Mouse (Mus musculus) neural tube, embryonic 10.5 days (tissue): ENCODE results near the gene Spef1.
"Not testable (repeated sequence)": the region's sequence is repeated elsewhere in the genome, so short reads cannot be mapped to it uniquely, and the experiment has no call there.

Experiments used
- DNase-seq: peaks from one replicate; pipeline ENCODE4 v3.0.0-alpha.2; 2017; ENCODE audit warnings: low spot score; ENCODE audit errors: extremely low spot score

Gene Spef1

DNA sequence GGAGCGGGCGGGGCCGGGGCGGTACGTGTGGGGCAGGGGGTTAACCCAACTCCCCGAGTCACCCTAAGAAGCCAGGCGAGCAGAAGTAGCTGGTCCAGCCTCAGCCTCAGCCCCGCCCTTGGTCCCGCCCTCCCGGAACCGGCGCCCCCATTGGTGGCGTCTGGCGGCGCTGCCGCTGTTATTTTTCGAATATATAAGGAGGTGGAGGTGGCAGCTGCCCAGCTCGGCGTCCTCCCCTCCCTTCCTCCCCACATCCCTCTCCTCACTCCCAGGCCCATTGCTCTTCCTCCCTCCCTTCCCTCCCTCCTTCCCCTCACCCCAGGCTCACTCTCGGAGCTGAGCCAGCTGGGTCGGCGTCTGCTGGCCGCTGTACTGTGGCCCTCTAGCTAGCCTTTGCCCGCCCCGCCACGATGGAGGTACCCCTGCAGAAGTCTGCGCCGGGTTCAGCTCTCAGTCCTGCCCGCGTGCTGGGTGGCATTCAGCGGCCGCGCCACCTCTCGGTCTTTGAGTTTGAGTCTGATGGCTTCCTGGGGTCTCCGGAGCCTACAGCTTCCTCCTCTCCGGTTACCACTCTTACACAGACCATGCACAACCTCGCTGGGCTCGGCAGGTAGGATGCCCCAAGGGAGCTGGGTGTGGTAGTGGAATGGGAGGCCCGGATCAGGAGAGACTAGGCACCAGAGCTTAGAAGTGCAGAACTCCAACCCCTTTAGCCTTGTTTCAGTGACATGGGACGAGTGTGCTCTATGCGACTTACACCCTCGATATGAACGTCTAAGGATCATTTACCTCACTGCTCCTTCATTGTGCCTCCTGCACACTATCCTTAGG is at the start of gene Spef1, which contains the start of gene Cdc25b:
Gene Spef1 (minus strand): TSS at position 512 of the 831 bp plus-strand sequence.
Gene Cdc25b (plus strand): TSS at position 179 of the 831 bp plus-strand sequence.
- DNase-seq, result peak; percentile 90

DNA sequence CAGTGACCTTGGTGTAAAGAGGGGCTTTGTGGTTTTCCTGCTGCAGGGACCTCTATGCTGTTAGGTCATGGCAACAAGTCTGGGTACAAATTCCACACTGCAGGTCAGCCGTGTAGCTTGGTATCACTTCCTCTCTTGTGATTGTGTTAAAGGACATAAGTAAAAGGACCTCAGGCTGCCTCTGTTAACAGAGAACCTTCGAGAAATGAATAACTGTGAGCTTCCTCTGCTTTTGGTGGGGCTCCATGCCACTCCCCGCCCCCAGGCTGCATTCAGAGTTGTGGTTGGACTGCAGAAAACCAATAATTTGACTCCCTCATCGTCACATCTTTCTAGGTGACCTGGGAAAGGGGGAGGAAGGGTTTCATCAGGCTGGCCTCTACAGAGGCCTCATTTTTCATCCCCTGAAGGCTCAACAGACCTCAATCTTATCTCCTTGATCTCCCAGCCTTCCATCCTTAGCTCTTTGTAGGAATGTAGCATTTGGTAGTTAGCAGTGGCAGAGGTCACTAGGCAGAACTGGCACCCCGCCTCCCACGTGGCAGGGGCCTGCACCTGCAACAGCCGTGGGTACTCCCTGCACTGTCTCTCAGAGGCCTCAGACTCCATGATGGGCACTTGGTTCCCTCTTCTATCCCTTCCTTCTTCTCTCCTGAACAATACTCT is 48.0 kb upstream of the Spef1 start:
- no peak for DNase-seq

DNA sequence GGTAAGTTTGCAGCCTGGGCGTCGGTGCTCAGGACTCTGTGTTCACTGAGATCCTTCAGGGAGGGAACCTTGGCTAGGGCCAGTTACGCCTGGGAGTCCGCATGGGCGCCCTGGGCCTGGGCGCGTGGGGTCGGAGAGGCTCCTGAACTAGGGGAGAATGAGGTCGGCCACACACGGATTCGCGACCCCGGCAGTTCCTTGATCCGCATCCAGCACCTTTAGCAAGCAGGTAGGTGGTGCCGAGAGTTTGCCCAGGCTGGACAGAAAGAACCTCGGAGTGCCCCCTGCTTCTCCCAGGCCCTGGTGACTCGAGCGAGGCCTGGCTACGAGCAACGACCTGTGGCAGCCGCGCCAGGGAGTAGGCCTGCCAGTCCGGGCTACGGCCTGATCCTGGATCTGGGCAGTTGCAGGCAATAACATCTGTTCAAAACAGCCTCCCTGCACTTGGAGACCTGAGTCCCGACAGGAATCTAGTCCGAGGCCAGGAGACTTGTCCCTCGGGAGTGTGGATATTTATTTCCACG is 47.1 kb upstream of the Spef1 start:
- DNase-seq, result no peak

DNA sequence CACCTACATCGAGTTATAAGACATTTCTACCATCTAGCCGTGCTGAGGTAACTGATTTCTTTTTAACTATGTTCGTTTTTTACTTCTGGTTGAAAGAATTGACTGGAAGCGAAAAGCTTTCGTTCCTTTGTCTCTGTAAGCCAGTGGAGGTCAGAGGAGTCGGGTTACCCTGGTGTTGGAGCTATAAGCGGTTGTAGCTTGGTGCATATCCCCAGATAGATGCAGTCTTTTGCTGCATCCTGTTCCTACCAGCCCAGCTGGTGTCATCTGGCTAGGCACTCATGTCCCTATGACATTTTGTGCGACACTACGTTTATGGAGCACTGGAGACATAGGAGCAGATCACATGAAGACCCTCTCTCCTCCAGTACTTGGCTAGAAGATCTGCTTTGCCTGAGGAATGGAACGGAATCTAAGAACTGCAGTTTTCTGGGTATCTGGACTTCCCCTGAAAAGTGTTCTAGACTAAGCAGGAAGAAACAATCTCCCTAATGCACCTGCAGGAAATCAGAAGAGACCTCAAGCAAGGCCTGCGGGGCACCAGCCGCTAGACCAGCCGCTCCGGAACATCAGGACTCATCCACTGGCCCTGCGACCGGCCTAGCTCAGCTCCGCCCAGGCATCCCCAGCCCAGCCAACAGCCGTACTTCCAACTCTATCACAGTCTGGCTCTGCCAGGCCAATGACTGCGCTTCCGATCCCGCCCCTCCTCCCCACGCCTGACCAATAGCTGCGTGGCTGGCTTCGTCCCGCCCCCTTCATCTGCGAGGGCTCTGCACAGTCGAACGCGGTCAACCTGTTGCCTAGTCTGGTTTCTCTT is 46.4 kb upstream of the Spef1 start, which contains the start of gene Mavs:
Gene Mavs (plus strand): TSS at position 757 of the 820 bp plus-strand sequence.
- DNase-seq, result peak; percentile 95

DNA sequence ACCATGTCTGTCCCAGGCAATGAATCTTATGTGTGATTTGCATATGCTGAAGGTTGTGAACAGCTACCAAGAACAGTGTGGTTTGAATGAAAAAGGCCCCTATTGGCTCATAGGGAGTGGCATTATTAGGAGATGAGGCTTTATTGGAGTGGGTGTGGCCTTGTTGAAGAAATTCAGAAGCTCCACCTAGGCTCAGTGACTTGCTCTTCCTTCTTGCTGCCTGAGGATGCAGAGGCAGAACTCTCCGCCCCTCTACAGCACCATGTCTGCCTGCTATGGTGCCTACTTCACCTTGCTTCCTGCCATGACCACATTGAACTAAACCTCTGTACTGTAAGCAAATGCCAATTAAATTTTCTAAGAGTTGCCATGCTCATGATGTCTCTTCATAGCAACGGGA is 45.5 kb upstream of the Spef1 start:
- DNase-seq, result no peak

DNA sequence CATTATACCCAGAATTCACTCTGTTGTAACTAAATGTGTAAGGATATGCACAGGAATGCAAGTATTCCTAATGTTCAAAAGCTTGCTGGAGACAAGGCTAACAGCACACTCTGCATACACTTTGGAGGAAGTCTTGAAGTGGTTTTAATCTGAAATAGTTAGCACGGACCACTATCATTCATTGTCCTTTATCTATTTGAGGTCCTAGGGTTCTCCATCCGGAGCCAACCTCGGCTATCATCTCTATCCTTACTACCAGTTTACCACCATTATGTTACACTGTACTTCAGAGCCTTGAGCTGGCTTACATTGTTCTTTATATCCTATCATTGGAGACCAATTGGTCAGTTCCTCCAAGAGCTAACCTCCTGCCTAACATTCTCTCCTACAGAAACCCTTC is 40.2 kb upstream of the Spef1 start:
- DNase-seq, result no peak

DNA sequence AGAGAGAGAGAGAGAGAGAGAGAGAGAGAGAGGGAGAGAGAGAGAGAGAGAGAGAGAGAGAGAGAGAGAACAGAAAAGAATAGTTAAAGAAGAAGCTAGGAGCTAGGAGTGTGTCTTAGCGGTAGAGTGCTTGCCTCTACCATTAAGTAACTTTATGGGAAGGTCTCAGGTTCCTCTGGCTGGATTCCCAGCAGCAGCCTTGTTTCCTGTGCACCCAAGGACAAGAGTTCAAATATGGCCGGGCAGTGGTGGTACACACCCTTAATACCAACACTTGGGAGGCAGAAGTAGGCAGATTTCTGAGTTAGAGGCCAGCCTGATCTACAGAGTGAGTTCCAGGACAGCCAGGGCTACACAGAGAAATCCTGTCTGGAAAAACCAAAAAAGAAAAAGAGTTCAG is 39.6 kb upstream of the Spef1 start:
- not testable (repeated sequence) for DNase-seq

DNA sequence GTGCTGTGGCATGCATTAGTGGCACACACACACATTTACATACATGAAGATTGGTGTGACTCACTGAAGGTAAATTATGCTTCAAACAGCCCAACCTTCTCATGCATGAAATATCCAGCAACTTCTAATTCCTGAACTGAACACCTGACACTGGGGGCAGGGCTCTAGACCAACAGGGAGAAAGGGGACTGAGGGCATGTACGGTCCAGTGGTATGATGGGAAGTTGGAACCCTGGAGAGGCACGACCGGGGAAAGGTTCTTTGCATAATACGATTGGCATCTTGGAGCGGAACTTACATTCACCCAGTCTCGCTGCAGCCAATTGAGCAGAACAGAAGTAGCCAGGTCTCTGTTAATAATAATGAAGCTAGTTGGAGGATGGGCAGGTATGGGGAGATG is 38.1 kb upstream of the Spef1 start:
- no peak for DNase-seq

DNA sequence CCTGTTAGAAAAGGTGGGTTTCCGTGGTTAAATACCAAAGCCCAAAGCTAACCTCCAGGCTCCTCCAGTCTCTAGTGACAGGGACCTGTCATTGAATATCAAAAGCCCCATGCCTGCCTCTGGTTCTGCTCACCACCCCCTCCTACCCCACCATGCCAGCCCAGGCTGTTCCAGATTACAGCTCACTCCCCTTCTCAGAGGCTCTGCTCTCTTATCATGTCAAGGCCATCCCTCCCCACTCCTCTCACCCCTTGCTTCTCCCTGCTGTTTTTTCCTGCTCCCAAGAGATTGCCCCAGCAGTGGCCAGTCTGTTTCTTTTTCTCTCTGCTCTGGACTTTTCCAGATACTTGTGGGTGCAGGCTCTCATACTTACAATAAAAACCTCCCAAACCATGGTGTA is 36.5 kb upstream of the Spef1 start:
- no peak for DNase-seq

DNA sequence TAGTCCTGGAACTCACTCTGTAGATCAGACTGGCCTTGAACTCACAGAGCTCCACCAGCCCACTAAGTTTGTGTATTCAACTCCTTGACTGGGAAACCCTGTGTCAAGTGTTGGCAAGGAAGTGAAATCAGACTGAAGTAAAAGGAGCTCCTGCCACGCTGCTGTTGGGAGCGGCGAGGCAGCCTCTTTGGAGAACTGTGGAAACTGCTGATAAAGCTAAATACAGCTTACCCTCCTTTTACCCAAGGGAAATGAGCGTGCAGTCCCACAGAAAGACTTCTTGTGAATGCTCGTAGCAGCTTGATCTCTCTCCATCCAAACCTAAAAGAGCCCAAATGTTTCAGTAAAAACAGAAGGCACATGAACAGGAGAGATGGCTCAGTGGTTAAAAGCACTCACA is 35.5 kb upstream of the Spef1 start:
- no peak for DNase-seq

DNA sequence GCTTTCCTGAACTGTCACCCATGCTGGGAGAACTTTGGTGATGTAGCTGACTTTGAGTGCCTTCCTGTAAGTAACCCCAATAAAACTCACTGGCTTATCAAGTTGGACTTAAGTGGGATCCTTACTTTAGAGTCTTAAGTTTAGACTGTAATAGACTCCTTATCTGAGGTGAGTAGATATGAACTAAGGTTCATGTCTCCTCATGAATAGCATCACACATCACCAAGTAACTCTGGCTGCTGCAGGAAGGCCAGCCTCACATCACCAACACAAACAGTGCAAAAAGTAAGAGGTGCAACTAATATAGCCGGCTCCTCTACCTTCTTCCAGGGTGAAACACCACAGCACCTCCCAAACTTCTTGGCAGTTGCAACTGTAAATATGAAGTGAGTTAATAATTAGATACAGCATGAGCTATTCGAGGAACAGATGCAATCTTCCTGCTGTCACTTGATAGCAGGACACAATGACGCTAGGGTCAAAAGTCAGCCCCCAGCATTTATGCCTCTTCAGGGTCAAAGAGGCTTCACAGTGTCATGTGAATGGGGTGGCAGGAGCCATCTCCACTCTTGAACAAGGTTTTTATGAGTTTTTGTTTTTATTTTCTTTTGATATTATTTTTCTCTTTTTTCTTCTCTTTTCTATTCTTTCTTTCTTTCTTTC is 34.9 kb upstream of the Spef1 start:
- no peak for DNase-seq

DNA sequence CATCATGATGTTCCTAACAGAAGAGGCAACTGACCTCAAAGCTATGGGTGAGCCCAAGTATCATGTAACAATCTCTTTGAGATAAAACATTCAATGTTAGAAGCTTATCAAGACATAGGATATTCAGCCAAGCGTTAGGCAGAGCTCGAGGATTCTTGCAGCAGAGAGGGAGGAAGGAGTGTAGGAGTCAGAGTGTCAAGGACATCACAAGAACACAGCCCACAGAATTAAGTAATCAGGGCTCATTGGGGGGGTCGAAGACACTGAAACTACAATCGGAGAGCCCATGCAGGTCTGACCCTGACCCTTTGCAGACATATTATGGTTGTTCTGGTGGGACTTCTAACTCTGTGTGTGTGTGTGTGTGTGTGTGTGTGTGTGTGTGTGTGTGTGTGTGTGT is 32.9 kb upstream of the Spef1 start:
- DNase-seq, result no peak

DNA sequence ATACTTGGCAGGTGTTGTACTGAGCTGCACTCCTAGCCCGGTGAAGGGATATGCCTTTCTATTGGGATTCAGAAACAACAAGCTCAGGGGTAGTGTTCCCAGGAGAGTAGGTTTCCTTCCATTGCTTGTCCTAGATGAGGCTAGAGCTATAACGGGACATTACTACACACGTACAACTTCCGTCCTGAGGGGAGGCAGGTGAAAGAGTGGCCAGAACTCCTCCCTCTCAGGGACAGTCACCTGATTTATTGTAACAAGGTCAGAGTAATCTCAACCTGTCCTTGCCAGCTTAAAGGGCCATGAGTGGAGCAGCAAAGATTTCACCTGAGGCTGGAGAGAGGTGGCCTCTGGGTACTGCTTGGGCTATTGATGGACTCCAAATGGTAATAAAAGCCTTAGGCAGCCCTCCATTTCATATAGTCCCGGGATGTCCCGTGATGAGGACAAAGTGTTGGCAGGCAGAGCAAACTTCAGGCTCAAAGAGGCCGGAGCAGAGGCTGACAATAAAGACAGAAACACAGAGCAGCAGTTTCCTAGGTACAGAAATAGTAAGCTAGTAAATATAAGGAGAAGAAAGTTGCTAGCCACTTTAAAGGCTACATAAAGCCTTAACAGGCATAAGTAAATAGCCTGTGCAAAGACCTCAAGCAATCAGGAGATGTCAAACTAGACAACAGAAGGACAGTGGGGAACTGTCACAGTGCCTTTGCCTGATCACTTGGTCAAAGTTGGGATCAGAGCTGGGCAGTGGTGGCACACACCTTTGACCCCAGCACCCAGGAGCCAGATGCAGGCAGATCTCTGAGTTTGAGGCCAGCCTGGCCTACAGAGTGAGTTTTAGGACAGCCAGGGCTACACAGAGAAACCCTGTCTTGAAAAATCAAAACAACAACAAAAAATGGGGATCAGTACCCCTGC is 29.1 kb upstream of the Spef1 start:
- no peak for DNase-seq

DNA sequence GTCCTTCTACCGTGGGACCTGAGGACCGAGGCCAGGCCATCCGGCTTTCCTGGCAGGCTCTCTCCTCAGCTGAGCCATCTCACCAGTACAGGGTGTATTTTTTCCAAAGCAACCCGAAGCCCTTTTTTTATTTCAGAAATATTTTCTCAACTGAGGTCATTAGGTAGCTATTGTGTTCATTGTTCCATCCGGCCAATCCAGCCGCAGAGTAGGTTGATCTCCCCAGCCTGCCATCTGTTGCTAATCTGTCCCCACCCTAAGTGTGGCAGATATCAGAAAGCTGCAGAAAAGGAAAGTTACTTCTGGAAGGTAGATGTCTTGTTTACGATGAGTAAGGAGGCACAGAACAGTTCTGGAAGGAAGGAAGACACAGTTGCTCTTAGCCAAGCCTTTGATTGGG is 26.7 kb upstream of the Spef1 start:
- DNase-seq, result no peak

DNA sequence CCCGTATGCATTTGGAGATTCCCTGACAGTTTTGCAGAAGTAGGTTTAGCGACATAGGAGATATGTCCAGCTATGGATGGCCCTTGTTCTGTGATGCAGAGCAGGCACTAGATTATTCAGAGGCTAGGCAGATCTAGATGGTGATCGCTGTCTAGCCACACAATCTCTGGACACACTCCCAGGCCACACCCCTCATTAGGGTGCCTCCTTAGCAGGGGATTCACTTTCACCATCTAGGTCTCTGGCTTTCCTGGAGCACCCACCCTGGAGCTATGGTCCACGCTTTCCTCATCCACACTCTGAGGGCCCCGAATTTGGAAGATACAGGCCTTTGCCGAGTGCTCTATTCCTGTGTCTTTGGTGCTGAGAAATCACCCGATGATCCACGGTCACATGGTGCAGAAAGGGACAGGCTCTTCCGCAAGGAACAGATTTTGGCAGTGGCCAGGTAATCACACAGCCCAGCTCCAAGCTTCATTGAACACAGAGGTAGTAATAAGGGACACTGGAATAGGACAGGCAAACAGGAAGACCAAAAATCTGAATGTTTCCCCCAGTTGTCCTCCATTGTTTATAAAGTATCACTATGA is 24.0 kb upstream of the Spef1 start:
- DNase-seq, result no peak

DNA sequence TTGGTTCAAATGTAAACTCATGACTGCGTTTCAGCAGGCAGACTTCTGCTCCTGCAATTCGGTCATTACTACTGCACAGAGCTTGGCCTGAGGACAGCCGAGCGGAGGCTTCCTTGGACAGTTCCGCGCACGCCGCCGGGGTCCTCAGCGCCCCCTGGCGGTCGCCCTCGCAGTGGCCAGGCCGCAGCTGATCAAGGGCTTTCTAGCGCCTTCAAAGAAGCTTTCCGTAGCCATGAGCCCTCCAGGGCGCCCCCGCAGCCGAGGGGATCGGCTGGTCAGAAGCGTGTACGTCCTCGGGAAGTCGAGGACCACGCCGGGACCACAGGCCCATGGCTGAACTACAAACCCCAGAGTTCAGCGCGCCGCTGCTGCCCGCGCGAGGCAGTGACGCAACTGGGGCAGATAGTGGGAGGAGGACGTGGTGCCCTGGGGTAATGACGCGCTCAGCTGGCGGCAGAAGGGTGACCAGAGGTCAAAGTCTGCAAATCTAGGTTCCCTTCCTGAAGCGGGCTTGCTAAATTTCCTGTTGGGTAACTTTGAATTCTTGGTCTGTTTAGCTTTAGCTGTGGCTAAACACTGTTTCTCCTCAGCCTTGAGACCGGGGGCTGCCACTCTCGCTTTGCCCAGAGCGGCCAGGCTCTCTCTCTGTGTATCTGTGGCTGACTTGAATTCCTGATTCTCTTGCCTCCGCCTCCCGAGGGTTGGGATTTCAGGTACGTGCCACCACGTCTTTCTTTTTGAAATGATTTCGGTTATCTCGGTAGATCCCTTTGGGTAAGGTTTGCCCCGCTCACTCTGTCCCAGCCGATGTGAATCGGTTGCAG is 23.1 kb upstream of the Spef1 start:
- DNase-seq, result peak; percentile 95

DNA sequence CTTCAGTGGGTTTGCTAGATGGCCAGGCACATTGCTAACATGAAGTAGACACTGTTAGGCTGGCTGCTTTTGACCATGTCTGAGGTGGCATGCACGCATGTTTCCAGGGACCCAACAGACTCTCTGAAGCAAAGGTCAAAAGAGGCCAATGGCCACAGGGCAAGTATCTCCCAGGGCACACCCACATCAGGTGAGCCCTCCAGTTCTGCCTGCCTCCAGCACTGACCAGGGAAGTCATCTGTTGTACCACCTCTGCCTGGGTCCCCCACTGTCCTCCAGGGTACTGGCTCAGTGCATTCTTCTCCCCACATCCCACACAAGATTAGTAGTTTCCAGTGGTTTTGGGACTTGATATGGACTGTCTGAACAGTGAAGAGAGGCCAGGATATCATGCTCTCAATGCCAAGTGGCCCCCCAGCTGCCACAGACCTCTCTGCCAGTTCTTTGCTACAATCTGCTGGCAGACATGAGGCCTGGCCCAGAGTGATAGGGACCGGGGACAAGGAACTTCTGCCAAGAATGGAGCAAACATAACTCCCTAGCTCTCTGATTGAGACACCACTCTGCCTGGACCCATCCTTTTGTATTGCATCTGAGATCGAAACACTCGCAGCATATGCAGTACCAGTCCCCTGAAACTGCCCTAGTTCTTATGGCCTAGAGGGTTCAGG is 22.2 kb upstream of the Spef1 start:
- DNase-seq, result no peak

DNA sequence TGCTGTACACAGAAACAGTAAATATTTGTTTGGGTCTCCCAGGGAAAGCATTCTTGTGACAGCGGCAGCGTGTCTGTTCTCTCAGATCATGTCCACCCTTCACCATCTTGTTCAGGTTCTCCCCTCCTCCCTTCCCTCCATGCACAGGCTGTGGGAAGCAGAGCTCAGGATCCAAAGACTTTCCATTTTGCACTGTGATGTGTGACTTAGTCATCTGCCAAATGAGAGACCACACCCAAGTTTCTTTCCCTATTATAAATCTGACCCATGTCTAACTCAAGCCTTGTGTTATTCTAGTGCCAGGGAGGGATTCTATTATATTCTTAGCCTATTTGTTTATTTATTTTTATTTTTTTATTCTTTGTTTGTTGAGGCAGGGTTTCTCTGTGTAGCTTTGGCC is 21.3 kb upstream of the Spef1 start:
- no peak for DNase-seq
